In the genomic region with DNA sequence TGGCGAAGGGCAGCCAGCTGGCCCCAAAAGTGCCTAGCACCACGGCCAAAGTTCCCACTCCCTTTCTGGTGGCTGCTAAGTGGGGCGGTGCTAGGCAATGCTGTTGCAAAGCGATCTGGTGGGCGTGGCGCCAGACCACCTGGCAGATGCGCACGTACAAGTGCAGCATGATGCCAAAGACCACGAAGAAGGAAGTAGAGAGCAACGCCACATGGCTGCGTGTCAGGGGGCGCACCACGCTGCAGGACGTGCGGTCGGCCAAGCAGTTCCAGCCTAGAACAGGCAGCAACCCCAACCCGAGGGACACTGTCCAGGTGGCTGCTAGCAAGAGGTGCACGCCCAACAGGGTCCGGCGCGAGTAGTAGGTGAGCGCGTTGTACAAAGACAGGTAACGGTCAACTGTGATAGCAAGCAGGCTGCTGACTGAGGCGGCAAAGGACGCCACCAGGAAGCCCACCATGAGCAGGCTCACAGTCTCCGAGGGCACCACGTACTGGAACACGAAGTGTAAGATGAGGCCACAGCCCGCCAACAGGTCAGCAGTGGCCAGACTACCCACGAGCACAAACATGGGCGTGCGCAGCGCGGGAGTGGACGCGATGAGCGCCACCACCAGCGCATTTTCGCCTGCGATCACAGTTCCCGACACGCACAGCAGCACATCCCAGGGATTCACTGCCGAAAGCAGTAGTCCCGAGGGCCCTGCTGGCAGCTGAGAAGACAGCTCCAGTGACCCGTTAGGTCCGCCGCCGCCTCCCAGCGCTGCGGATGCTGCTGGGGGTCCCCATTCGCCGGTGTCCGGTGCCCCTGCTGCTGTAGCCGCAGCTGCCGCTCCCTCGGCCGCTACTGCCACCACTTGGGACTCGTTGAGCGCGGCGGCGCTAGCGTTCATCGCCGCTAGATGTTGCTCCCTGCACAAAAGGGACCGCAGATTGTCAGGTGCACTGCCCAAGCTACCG, we compare ENCODE assay signal across 8 mouse cellular contexts. TPM values are rescaled to one million over a fixed set of nuclear protein-coding genes. Genes with fewer than 3 reads are reported as not detected.
DNase-seq lines count a peak whose midpoint lies in the region; ATAC-seq and TF ChIP-seq lines count a peak whose summit lies in the region.

No protein-coding gene starts in this region.

- peak; percentile 31; the same call in 1 of the 2 replicates for TF ChIP-seq CTCF in brain, embryonic 14.5 days (IDR thresholded peaks at IDR 0.05; ENCODE audit: borderline replicate concordance, extremely low read depth, insufficient read depth, insufficient read length)

- DNase-seq in heart, adult 18-20 months: no peak
- peak; percentile 78 for DNase-seq in brain, embryonic 14.5 days (ENCODE audit: low read depth)
- peak; percentile 55 to 62 for DNase-seq in layer of hippocampus, postnatal 10 days (ENCODE audit: low spot score in 2 of 2)
- DNase-seq in adrenal gland, adult 2 months: no peak
- no peak for DNase-seq in adrenal gland, postnatal 25 days

- WGBS in heart, embryonic 11.5 days (ENCODE audit: insufficient replicate concordance): 4% methylated on average over 68 of the region's 68 CpGs
- 2% methylated on average over 68 of the region's 68 CpGs for WGBS in forebrain, embryonic 12.5 days
- 3% methylated on average over 68 of the region's 68 CpGs for WGBS in neural tube, embryonic 14.5 days

- peak overlapping the region; percentile 62 for H3K4me2 ChIP-seq in heart, embryonic 11.5 days
- H3K4me2 ChIP-seq in forebrain, embryonic 12.5 days: peak overlapping the region; percentile 86
- H3K4me2 ChIP-seq in neural tube, embryonic 14.5 days (ENCODE audit: low read depth, low read length): peak overlapping the region; percentile 89

- no peak overlapping the region for H3K27ac ChIP-seq in heart, embryonic 11.5 days (ENCODE audit: low read depth, low read length)
- no peak overlapping the region for H3K27ac ChIP-seq in forebrain, embryonic 12.5 days
- H3K27ac ChIP-seq in neural tube, embryonic 14.5 days (ENCODE audit: low read depth, low read length): no peak overlapping the region

- peaks cover 38% of the 10 kb centered on the region for H3K27me3 ChIP-seq in heart, embryonic 11.5 days (ENCODE audit: control insufficient read depth, insufficient read depth, low read length)
- peaks cover 47% of the 10 kb centered on the region for H3K27me3 ChIP-seq in forebrain, embryonic 12.5 days
- H3K27me3 ChIP-seq in neural tube, embryonic 14.5 days (ENCODE audit: control insufficient read depth, insufficient read depth, low read length): peaks cover 25% of the 10 kb centered on the region

- H3K4me3 ChIP-seq in heart, embryonic 11.5 days (ENCODE audit: low read depth, low read length): peak overlapping the region; percentile 29
- H3K4me3 ChIP-seq in forebrain, embryonic 12.5 days (replicated peaks): peak overlapping the region; percentile 49
- H3K4me3 ChIP-seq in neural tube, embryonic 14.5 days (ENCODE audit: low read depth, low read length): peak overlapping the region; percentile 50

- no peak for TF ChIP-seq POLR2A in brain, embryonic 14.5 days (IDR thresholded peaks at IDR 0.05; ENCODE audit: borderline replicate concordance, extremely low read depth, insufficient read depth, insufficient read length, poor library complexity, severe bottlenecking)

- no peaks in the 10 kb centered on the region for H3K9me3 ChIP-seq in heart, embryonic 11.5 days (replicated peaks; ENCODE audit: control insufficient read depth, low read length)
- no peaks in the 10 kb centered on the region for H3K9me3 ChIP-seq in forebrain, embryonic 12.5 days
- no peaks in the 10 kb centered on the region for H3K9me3 ChIP-seq in neural tube, embryonic 14.5 days (ENCODE audit: control insufficient read depth, low read length)

- no peak overlapping the region for H3K9ac ChIP-seq in heart, embryonic 11.5 days (ENCODE audit: low read depth, low read length)
- H3K9ac ChIP-seq in forebrain, embryonic 12.5 days: peak overlapping the region; percentile 45; the same call in 1 of the 2 replicates
- H3K9ac ChIP-seq in neural tube, embryonic 14.5 days (replicated peaks; ENCODE audit: low read depth, low read length): peak overlapping the region; percentile 56

- H3K4me1 ChIP-seq in heart, embryonic 11.5 days (ENCODE audit: control insufficient read depth, insufficient read depth, low read length): peaks cover 9% of the 10 kb centered on the region
- H3K4me1 ChIP-seq in forebrain, embryonic 12.5 days: peaks cover 22% of the 10 kb centered on the region
- H3K4me1 ChIP-seq in neural tube, embryonic 14.5 days (ENCODE audit: control insufficient read depth, insufficient read depth, low read length): 0 out of 2 replicates have a peak, but pooled peaks cover 8% of the 10 kb centered on the region

- no peaks in the 10 kb centered on the region for H3K36me3 ChIP-seq in heart, embryonic 11.5 days (ENCODE audit: control insufficient read depth, insufficient read depth, low read length)
- H3K36me3 ChIP-seq in forebrain, embryonic 12.5 days (replicated peaks): no peaks in the 10 kb centered on the region
- H3K36me3 ChIP-seq in neural tube, embryonic 14.5 days (ENCODE audit: control insufficient read depth, insufficient read depth, low read length): no peaks in the 10 kb centered on the region

- ATAC-seq in heart, embryonic 11.5 days (replicated peaks; ENCODE audit: insufficient number of reproducible peaks, low FRiP score, low TSS enrichment): no peak
- peak; percentile 57 for ATAC-seq in forebrain, embryonic 12.5 days (ENCODE audit: low FRiP score)
- ATAC-seq in neural tube, embryonic 14.5 days (ENCODE audit: low read depth): peak; percentile 54

RNA-seq across cellular contexts. Expression of a gene that starts 1.1 kb away (rescaled TPM):
- not detected in 2 replicates for polyA plus RNA-seq in heart, embryonic 11.5 days (2014; fragmentation: Nextera tagmentation; extraction: Ambion mirVana)
- total RNA-seq in heart, adult 18-20 months (2021): not detected
- 1.7 and 1.9 TPM in 2 replicates for polyA plus RNA-seq in brain, embryonic 14.5 days (2012; rRNA removed)
- 0.22 and 0.24 TPM in 2 replicates for polyA plus RNA-seq in forebrain, embryonic 12.5 days (2016; fragmentation: Nextera tagmentation; extraction: Ambion mirVana)
- total RNA-seq in layer of hippocampus, postnatal 10 days (2021): 1 to 10 TPM; 4.1 to 4.5 TPM
- 0.33 and 0.92 TPM in 2 replicates for polyA plus RNA-seq in neural tube, embryonic 14.5 days (2014; fragmentation: Nextera tagmentation; extraction: Ambion mirVana)
- total RNA-seq in adrenal gland, adult 2 months (2021): not detected
- polyA plus RNA-seq in adrenal gland, adult 2 months (2012; rRNA removed): not detected in 2 replicates
- not detected in 2 replicates for total RNA-seq in adrenal gland, postnatal 25 days (2021)

Comparison
In these comparisons a context has a peak if more than half of its experiments do, and no peak if none do; other contexts are left out.
1. DNase-seq: peak in brain, embryonic 14.5 days (single experiment) and layer of hippocampus, postnatal 10 days (2 of 2); none in heart, adult 18-20 months (0 of 2), adrenal gland, adult 2 months (single experiment) and adrenal gland, postnatal 25 days (single experiment).
2. Peak in every context shown above with its lines, with median percentiles within 50 percentile points of each other: H3K4me2 ChIP-seq and H3K4me3 ChIP-seq.